Mouse (Mus musculus) midbrain, embryonic 16.5 days (tissue): ENCODE results near the gene Ppp4r1. TPM values are rescaled to one million over a fixed set of nuclear protein-coding genes. Genes with fewer than 3 reads are reported as not detected.

Experiments
- ATAC-seq: fragments of 200-750 bp; cut with Nextera tagmentation; 2 replicates; pipeline ENCODE4 v1.8.0; 2017; ENCODE audit warnings: moderate TSS enrichment
- H3K27ac ChIP-seq: fragments of 300-500 bp; sonication (generic); 2 replicates; pipeline ENCODE4 v1.5.1; 2014; ENCODE audit warnings: mild to moderate bottlenecking, low read length, mixed read lengths
- H3K27me3 ChIP-seq: fragments of 300-500 bp; sonication (generic); 2 replicates; pipeline ENCODE4 v1.6.1; 2014; ENCODE audit warnings: low read depth, low read length, mixed read lengths; ENCODE audit not compliant: control insufficient read depth, insufficient read depth
- H3K36me3 ChIP-seq: fragments of 300-500 bp; sonication (generic); 2 replicates; pipeline ENCODE4 v1.6.1; 2014; ENCODE audit warnings: mild to moderate bottlenecking, low read length, moderate library complexity, mixed read lengths; ENCODE audit not compliant: control insufficient read depth, insufficient read depth
- H3K4me1 ChIP-seq: fragments of 300-500 bp; sonication (generic); 2 replicates; pipeline ENCODE4 v1.6.1; 2014; ENCODE audit warnings: mild to moderate bottlenecking, low read length, mixed read lengths; ENCODE audit not compliant: control insufficient read depth, insufficient read depth
- H3K4me2 ChIP-seq: fragments of 300-500 bp; sonication (generic); 2 replicates; pipeline ENCODE4 v1.6.1; 2014; ENCODE audit warnings: mild to moderate bottlenecking, low read length, mixed read lengths
- H3K4me3 ChIP-seq: fragments of 300-500 bp; sonication (generic); 2 replicates; pipeline ENCODE4 v1.5.1; 2014; ENCODE audit warnings: low read depth, mild to moderate bottlenecking, low read length, moderate library complexity, mixed read lengths
- H3K9ac ChIP-seq: fragments of 300-500 bp; sonication (generic); 2 replicates; pipeline ENCODE4 v1.6.1; 2014; ENCODE audit warnings: low read depth, low read length, mixed read lengths
- H3K9me3 ChIP-seq: fragments of 300-500 bp; sonication (generic); replicated peaks from 2 replicates; pipeline ENCODE4 v1.6.1; 2014; ENCODE audit warnings: mild to moderate bottlenecking, low read length, mixed read lengths; ENCODE audit not compliant: control insufficient read depth, poor library complexity, severe bottlenecking
- WGBS: fragments of 180-500 bp; shearing (Covaris S2); extraction: QIAGEN DNeasy Blood & Tissue Kit; methylation state at CpG from one replicate; pipeline ENCODE4 v1.1.7; 2014; 5-methylcytosine and 5-hydroxymethylcytosine counted together
- polyA plus RNA-seq: library from polyadenylated mRNA; unstranded; fragments of >200 nt; fragmentation: Nextera tagmentation; extraction: Ambion mirVana; gene quantifications from 2 replicates; pipeline ENCODE4 v1.2.1, GENCODE M21; 2015

Ppp4r1 gene
- polyA plus RNA-seq, 1 experiment from 2014 or later: 41.5 TPM

DNA sequence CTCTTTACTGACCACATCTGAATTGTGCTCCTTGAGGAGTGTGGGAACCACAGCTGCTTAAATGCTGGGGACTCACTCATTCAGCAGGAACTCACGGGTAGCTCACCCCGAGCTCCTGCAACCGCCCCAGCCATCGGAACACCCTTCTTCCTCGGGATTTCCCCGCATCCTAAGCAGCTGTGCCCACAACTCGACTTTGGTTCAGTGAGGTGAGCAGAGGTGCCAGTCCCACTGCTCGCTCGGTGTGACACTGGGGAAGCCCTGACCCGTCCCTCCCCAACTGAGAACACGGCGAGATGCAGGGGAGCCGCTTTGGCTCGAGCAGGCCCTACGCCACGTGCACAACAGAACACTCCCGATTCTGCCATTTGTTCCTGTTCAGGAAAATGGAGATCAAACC is 68.1 kb downstream of the Ppp4r1 start:
- Histone ChIP-seq H3K9me3 (no peaks in the 10 kb centered on the region), H3K4me1 (0 out of 2 replicates have a peak, but pooled peaks cover 2% of the 10 kb centered on the region), H3K4me2 (no peak overlapping the region), H3K27ac (no peak overlapping the region), H3K27me3 (no peaks in the 10 kb centered on the region), H3K4me3 (no peak overlapping the region), H3K9ac (no peak overlapping the region), H3K36me3 (peaks cover 22% of the 10 kb centered on the region)
- no peak for ATAC-seq
- WGBS: 92% methylated on average over 17 of the region's 17 CpGs

DNA sequence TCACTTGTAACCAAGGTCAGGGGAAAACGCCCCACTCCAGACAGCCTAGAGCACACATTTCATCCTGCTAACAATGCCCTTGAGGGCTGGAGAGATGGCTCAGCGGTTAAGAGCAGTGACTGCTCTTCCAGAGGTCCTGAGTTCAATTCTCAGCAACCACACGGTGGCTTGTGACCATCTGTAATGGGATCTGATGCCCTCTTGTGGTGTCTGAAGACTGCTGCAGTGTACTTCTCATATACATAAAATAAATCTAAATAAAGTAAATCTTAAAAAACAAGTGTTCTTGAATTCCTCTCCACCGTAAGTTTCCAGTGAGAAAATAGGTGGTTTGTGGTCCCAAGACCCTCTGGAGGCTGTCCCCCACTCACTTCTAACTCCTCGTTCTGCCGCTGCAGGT is 69.4 kb downstream of the Ppp4r1 start:
- no peak overlapping the region for H3K9ac ChIP-seq
- WGBS: 89% methylated on average over 6 of the region's 6 CpGs
- 0 out of 2 replicates have a peak, but pooled peaks cover 2% of the 10 kb centered on the region for H3K4me1 ChIP-seq
- H3K36me3 ChIP-seq: peaks cover 28% of the 10 kb centered on the region
- H3K4me3 ChIP-seq: no peak overlapping the region
- no peaks in the 10 kb centered on the region for H3K9me3 ChIP-seq
- H3K27ac ChIP-seq: no peak overlapping the region
- no peak for ATAC-seq
- no peak overlapping the region for H3K4me2 ChIP-seq
- no peaks in the 10 kb centered on the region for H3K27me3 ChIP-seq

DNA sequence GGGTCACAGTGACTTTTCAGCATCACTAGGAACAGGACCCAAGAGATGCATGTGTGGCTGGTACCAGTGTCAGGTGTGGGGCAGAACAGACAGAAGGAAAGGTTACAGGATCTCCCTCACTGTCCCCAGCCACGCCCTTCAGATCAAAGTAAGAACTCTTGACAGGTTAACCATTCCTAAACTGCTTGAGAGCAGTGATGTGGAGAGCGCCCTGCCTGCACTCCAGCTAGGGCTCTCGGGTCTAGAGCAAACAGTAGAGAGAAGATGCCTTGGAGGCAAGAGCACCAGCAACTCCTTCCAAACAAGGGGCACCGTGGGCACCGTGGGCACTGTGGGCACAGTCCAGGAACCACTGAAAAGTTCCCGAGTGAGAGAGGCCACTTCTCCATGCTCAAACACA is 71.0 kb downstream of the Ppp4r1 start:
- H3K36me3 ChIP-seq: peaks cover 37% of the 10 kb centered on the region
- ATAC-seq: no peak
- H3K4me2 ChIP-seq: no peak overlapping the region

DNA sequence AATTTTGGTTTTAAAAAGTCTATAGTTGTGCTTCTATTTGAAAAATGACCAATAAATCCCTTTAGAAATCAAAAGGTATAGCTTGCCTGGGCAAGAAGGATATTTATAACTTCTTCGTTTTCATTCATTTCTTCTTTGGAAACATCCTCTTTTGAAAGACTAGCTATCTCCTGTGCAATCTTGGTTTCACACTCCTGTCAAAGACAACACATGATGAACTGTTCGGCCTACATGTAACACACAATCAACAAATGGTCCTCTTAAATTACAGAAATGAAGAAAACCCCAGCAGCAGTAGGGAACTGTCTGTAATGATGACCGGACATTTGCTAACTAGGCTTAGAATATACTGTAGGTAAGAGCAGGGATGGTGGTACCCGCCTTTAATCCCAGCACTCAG is 71.6 kb downstream of the Ppp4r1 start:
- no peaks in the 10 kb centered on the region for H3K9me3 ChIP-seq
- no peak overlapping the region for H3K4me3 ChIP-seq
- H3K9ac ChIP-seq: no peak overlapping the region
- no peak for ATAC-seq
- peaks cover 41% of the 10 kb centered on the region for H3K36me3 ChIP-seq
- WGBS: 88% methylated on average over 4 of the region's 4 CpGs
- no peak overlapping the region for H3K27ac ChIP-seq
- H3K4me1 ChIP-seq: no peaks in the 10 kb centered on the region
- H3K4me2 ChIP-seq: no peak overlapping the region
- H3K27me3 ChIP-seq: no peaks in the 10 kb centered on the region

More for the DNA sequence above, 71.0 kb downstream of the Ppp4r1 start:
- no peak overlapping the region for H3K9ac ChIP-seq
- no peaks in the 10 kb centered on the region for H3K4me1 ChIP-seq
- no peak overlapping the region for H3K4me3 ChIP-seq
- no peaks in the 10 kb centered on the region for H3K9me3 ChIP-seq
- H3K27me3 ChIP-seq: no peaks in the 10 kb centered on the region
- 94% methylated on average over 6 of the region's 6 CpGs for WGBS
- no peak overlapping the region for H3K27ac ChIP-seq

DNA sequence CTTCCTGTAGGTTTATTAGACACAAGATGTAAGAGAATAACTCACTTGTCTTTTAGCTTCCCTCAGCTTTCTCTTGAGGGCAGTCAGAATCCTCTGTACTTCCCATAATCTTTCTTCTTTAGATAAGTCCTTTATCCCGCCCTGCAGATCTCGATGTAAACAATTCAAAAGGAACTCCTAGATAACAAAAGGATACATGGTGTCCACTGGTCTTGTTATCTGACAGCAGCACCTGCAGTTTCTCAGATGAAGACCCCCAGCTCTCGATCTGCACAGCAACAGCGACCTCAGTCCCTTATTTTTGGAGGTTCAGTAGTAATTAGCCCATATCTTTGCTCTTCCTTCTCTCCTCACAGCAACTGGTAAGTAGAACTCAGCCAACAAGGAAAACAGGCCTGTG is 75.2 kb downstream of the Ppp4r1 start:
- H3K9ac ChIP-seq: no peak overlapping the region
- peaks cover 31% of the 10 kb centered on the region for H3K36me3 ChIP-seq
- H3K4me3 ChIP-seq: no peak overlapping the region
- no peaks in the 10 kb centered on the region for H3K4me1 ChIP-seq
- H3K9me3 ChIP-seq: no peaks in the 10 kb centered on the region
- H3K27me3 ChIP-seq: no peaks in the 10 kb centered on the region
- ATAC-seq: no peak
- no peak overlapping the region for H3K4me2 ChIP-seq
- H3K27ac ChIP-seq: no peak overlapping the region
- 79% methylated on average over 4 of the region's 4 CpGs for WGBS

DNA sequence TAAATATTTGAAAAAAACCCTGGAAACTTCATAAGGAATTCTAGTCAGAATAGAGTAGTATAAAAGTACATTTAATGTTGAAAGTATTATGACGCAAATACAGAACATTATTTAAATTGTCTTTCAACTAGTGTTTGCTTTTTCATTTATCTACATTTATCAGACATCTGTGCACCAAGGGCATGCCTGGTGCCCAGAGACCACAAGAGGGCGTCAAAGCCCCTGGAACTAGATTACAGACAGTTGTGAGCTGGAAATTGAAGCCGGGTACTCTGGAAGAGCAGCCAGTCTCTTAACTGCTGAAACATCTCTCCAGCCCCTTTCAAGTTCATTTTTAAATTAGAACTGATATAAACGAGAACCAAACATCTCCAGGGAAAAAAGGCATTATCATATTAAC is 80.2 kb downstream of the Ppp4r1 start:
- Histone ChIP-seq H3K27me3 (no peaks in the 10 kb centered on the region), H3K9me3 (no peaks in the 10 kb centered on the region), H3K4me1 (peaks cover 2% of the 10 kb centered on the region; the same call in 1 of the 2 replicates), H3K4me2 (no peak overlapping the region), H3K9ac (no peak overlapping the region), H3K36me3 (peaks cover 22% of the 10 kb centered on the region), H3K4me3 (no peak overlapping the region), H3K27ac (no peak overlapping the region)
- no peak for ATAC-seq
- WGBS: 49% methylated on average over 4 of the region's 4 CpGs

DNA sequence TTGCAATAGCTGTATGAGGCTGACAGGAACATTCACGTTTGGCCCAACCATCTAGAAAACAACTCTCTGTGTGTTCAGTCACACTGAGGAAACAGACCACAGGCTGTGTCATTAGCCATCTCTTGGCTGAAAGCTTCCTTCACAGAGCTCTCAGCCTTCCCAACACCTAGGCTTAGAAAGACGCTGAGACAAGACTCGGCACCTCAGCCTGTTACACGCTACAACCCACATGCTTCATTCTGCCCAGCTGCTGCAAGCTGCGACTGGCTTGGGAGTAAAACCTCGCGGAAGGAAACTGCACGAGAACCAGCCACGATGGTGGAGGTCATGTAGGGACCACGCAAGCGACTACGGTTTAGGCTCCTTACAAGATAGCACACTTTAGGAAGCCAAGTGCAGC is 81.5 kb downstream of the Ppp4r1 start:
- H3K27ac ChIP-seq: no peak overlapping the region
- H3K4me2 ChIP-seq: no peak overlapping the region
- H3K27me3 ChIP-seq: no peaks in the 10 kb centered on the region
- no peak overlapping the region for H3K4me3 ChIP-seq
- no peak for ATAC-seq
- no peak overlapping the region for H3K9ac ChIP-seq
- H3K36me3 ChIP-seq: peaks cover 13% of the 10 kb centered on the region
- peaks cover 2% of the 10 kb centered on the region; the same call in 1 of the 2 replicates for H3K4me1 ChIP-seq
- 97% methylated on average over 12 of the region's 12 CpGs for WGBS
- H3K9me3 ChIP-seq: no peaks in the 10 kb centered on the region

DNA sequence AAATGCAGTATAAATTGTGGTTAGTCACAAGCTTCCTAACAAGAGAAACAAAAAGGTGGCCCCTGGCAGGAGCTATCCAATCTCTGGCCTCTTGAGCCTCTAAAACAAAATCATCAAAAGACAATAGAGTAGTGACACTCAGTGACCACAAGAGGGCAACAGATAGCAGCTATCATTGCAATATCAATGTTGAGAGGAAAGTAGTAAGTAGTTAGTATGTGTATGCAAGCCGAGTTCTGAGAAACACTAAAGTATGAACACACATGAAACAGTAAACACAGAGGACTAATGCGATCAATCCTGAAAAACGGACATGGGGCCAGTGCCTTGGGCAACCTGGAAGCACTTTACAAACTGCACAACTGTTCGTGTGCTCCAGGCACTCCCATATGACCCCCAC is 82.4 kb downstream of the Ppp4r1 start:
- Histone ChIP-seq H3K9ac (no peak overlapping the region), H3K4me2 (no peak overlapping the region), H3K27me3 (no peaks in the 10 kb centered on the region), H3K4me1 (peaks cover 2% of the 10 kb centered on the region; the same call in 1 of the 2 replicates), H3K36me3 (peaks cover 10% of the 10 kb centered on the region), H3K9me3 (no peaks in the 10 kb centered on the region), H3K4me3 (no peak overlapping the region), H3K27ac (no peak overlapping the region)
- WGBS: 47% methylated on average over 4 of the region's 4 CpGs
- no peak for ATAC-seq

DNA sequence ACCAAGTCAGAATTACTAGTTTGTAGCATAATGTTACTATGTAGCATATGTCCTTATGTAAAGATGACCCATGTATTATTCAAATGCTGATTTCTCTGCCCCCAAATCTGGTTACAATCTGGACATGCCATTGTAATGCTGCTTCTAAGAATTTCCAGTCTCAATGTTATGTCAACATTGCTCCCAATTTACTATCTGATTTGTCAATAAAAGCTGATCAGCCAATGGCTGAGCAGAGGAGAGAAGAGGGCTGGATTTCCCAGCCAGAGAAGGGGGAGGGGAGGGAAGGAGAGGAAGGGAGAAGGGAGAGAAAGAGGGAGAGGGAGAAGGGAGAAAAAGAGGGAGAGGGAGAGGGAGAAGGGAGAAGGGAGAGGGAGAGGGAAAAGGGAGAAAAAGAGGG is 82.9 kb downstream of the Ppp4r1 start:
- Histone ChIP-seq H3K9ac (no peak overlapping the region), H3K36me3 (peaks cover 10% of the 10 kb centered on the region), H3K27ac (no peak overlapping the region), H3K4me2 (no peak overlapping the region), H3K27me3 (no peaks in the 10 kb centered on the region), H3K4me3 (no peak overlapping the region), H3K9me3 (no peaks in the 10 kb centered on the region), H3K4me1 (peaks cover 2% of the 10 kb centered on the region; the same call in 1 of the 2 replicates)
- ATAC-seq: no peak
